Mouse (Mus musculus): ENCODE data around the gene Jarid2.
A peak's percentile ranks its signal among the peaks of the same experiment; 100 is the strongest.

Jarid2 gene

DNA sequence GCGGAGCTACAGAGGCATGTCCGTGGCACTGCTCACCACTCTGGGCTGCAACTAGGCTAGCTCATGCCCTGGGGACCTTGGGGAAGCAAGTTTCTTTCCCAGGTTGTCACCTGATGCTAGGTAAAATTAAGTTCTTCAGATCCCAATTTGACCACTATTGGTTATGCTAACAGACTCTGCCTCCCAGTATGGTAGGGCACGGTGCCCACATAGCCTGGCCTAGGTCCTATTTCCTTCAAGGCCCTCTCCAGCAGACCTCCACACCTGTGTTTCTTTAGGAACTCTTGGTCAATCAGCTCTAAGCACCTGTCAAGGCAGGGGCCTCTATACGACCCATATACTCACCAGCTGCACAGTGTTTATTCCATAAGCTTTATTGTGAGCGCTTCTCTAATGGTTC, 192.4 kb downstream of the Jarid2 start:
- DNase-seq, result no peak

DNA sequence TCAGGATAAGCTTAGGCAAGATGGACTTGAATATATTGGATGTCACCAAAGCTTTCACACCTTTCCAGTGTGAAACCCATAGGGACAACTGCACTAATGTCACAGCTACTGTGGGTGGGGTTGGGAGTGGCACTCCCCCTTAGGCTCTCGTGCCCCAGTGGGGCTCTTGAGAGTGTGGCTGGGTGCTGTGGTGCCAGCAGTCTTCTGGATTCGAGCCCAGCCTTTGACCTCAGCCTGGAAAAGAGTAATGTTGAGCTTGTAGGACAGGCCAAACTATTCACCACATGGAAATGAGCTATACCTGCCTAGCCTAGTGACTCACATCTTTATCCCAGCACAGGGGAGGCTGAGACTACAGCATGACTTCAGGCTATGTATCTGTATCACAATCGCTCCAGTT, 194.8 kb downstream of the Jarid2 start:
- no peak for DNase-seq

DNA sequence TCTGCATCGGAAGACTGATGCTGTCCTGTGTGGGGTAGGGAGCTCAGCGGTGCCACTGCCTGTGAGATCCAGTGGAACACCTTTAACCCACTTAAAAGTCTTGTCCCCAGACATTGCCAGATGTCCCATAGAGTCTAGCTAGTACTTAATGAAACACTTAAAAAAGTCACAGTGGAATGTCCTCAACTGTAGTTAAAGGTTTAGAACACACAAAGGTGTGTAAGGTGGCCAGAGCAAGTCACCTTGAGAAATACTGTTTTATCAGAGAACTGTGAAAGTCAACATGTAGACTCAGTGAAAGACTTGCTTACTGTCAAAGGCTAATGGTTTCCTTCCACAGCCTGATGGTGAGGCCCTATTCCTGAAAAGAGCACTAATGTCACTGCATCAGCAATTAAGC, 195.9 kb downstream of the Jarid2 start:
- DNase-seq, result no peak

DNA sequence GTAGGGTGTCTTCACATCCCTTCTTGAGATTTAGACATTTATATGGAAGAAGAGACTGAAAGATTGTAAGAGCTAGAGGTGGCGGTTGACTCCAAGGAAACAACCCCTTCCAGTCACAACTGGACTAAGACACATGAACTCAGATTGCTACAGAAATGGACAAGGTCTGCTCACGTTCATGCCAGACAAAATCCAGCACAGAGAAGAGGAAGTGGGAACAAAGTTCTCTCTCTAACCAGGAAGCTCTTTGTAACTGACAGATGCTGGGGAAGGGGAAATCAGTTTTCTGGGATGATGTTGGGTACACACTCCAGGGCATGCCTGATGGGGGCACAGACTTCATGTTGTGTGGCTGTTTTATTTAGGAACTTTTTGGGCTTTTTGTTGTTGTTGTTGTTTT, 197.0 kb downstream of the Jarid2 start:
- DNase-seq, result no peak

DNA sequence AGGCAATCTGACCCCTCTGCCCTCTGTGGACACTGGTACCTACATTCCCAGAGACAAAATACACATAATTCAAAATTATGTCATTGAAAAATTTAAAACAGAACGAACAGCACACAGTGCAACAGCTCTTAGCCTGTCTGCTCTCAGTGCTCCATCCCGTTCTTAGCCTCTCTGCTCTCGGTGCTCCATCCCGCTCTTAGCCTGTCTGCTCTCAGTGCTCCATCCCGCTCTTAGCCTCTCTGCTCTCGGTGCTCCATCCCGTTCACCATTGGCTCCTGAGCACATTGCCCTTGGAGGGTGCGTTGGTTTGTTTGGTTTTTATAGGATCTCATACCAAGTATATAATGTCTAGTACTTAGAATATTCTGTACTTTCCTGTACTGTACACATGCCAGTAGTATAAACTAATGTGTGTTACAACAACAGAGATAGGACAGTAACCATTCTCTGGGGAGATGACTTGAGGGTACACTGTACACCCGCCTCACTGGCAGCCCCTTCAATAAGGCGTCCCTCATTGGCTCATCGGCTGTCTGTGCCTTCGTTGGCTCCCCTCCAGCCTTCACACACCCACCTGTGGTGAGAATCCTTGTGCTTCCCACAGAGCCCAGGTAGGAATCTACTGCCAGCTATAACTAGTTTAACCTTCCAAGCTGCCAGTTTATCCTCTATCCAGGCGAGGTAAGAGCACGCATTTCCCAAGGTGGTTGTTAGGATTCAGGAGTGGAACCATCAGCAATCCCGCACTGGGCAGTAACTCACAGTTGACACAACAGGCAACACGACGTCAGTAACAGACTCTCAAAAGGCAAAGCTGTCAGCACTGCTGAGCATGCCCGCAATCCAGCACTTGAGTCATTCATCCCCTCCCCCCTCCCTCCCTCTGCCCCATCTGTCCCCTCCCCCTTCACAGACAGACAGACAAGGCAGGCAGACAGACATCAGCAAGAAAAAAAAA, 203.3 kb downstream of the Jarid2 start:
- peak; percentile 15 for DNase-seq

DNA sequence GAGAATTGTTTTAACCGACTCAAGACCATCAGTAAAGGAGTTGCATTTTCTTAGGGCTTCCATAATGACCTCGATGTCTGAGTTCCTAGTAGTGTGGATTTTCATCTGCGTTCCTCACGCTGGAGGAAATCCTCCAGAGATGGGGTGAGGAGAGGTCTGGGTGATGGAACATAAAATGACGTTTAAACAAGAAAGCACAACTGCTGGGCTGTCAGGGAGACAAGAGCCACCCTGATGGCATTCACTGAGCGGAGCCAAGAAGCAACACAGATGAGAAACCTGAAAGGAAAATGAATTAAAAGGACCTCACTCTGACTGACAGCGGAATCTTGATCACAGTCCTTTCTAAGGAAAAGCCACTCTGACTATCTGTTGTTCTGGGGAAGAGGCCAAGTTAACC, 204.3 kb downstream of the Jarid2 start:
- DNase-seq, result no peak

DNA sequence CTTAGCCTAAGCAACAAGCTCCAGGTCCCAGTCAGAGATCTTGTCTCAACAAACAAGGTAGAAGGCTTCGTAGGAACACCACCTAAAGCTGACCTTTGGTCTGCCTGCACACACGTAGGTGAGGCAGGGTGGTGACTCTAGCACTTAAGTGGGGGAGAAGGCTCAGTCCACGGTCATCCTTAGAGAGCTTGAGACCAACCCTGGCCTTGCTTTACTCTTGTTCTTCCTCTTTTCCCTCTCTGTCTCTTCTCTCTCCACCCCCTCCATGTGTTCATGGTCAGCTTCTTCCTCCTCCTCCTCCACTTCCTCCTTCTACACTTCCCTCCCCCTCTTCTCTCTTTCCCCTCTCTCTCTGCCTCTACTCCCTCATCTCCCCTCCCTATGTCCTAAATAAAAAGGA, 208.4 kb downstream of the Jarid2 start:
- no peak for DNase-seq

DNA sequence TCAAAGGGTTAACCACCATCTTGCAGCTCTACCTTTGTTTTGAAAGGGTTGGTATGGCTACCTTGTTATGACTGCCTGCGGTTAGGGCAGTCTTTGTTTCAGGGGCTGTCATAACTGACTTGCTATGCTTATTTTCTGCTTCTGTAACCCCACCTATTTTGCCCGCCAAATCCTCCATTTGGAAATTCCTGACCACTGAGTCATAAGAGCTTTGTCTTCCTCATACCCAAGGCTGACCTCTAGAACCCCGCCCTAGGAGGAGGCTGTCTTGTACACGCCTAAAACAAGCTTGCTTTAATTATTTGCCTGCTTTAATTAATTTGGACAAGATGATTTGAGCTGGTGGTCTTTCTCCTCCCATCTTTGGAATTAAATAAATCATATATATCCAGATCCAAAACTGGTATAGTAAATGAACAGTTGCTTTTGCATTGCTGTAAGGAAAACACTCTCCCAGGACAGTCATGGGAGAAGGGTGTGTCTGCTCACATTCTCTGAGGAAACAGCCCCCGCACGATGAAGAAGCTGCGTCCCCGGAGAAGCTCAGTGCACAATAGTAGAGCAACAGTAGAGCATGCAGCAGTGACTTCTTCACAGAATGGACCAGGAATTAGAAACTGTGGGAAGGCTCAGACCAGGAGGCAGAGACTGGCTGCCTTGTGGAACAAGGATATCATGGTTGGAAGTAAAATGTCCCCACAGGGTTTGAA, 210.2 kb downstream of the Jarid2 start:
- peak; percentile 31 for DNase-seq

DNA sequence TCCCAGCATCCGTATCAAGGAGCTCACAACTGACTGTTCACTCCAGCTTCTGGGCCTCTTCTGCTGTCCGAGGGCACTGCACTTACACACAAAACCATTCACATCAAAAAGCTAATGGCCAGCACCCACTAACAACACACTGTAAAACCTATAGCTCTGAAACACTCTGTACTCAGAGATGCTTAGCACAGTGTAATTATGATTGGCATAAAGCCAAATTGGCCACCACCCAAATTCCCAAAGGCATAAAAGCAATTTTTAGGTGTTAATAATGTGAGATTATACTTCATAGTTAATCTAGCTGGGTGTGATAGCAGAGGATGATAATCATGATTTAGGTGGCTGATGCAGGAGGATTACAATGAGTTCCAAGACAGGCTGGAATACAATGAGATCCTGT, 214.3 kb downstream of the Jarid2 start:
- peak; percentile 56 for DNase-seq

DNA sequence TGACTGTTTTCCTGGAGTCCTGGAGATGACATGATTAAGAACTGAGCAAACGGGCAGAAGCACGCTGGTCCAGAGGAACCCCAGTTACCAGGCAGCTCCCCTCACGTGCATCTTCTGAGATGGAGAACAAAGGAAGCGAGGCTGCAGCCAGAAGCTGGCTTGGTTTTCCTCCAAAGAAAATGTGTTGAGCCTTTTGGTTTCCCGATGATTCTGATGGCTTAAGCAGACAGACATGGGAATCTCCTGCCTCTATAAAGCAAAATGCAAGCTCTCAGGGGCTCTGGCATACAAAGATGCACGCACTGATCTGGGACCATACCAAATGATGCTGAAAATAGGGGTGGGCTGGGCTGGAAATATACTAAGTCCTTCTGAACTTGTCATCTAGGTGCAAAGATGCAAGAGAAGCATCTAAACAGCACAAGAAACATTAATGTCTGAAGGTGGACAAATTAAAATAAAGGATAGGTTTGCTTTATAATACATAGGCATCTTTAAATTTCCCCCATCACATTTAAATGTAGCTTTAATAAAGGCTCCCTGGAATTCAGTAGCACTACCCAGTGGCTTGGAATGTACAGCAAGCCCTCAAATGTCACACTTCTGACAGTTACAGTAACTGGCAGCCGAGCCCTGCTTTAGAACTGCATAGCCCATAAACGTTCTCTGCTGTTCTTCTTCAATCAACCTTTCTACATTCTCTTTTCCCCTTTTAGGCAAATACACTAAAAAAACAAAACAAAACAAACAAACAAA, 217.8 kb downstream of the Jarid2 start:
- peak; percentile 88 for DNase-seq

DNA sequence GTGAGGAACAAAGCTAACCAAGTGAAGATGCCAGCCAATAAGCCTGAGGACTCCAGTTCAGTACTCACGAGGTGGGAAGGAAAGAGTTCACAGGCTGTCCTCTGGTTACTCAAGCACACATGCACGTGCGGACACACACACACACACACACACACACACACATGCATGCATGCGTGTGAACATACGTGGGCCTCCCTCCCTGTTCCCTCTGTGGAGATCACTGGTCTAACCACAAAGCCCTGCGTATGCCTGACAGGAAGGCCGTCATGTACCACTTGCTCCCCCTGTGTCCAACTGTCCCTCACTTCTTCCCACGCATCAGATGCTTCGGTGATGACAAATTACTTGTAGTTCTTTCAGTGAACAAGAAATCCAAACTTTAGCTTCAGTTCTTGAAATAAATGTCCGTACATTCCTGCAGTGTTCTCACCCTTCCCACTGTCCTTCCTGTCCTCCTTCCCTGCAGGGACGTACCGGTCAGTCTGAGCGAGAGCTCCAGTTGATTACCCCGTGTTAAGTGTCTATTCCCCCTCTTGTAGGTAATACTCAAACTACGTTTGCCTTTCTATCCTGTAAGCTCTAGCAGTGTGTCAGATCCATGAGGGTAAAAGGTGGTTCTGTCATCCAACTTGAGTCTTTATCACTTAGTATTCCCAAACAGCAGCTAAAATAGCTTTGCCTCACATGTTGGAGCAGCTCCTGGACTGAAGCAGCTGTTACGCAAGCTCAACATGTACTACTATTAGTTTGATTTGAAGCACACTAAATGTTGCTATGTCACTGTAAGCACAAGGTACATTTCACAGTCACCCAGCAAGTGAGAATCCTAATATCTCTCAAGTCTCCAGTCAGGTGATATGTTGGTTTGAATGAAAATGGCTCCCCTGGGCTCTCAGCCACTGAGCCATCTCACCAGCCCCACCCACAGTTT, 219.3 kb downstream of the Jarid2 start:
- no peak for DNase-seq

DNA sequence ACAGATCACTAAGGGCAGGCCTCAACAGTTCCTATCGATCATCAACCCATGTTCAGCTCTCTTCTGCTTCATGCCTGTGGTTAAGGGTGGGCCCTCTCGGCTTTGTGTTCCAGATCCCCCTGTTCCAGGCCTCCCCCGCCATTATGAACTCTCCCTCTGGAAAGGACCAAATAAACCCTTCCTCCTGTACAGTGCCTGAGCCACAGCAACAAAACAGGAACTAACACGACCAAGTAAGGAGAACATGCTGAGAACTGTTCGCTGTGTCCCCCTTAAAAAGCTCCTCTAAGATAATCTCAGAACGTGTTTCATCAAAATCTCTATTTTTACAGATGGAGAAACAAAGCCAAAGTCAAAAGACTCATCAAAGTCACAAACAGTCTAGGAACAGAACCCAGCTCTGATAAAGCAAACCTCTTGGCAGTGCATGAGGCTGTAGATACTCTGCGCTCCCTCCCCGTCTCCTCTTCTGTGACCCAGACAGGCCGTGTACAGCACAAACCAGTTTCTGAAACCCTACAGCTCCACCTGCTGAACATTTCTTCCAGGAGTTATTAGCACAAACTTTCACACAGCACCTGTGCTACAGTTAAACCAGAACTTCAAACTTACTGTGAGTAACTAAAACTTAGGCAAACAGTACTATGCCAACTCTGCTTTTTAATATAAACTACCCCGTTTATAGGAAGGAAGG, 223.3 kb downstream of the Jarid2 start:
- peak; percentile 30 for DNase-seq

DNA sequence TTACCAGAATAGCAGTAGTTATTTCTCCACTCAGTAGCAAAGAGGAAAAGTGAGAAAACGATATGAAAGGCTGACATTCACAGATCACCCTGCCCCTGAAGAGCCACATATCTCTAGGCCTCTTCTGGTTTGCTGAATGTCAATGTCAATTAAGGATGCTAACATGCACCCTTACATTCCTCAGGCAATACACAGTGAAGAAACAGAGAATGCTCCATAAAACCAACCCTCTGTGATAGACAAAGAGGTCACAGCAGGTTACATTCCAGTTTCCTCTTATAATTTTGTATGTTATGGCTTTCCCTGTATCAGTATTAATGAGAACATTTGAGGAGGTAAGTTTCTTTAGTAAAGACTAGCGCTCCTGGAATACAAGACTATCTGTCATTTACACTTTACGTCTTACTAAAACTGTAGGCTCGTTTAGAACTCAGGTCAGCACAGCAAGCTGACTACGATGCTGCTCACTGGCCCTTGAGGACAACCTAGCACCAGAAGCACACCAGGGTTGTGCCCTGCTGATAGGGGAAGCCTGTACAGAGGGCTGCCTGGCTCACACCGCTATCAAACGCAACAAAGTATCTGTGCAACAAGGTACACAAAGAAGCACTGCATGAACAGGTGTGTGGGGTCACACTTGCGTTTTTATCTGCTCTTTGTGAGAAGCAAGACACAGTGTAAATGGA, 224.4 kb downstream of the Jarid2 start:
- DNase-seq, result peak; percentile 57

DNA sequence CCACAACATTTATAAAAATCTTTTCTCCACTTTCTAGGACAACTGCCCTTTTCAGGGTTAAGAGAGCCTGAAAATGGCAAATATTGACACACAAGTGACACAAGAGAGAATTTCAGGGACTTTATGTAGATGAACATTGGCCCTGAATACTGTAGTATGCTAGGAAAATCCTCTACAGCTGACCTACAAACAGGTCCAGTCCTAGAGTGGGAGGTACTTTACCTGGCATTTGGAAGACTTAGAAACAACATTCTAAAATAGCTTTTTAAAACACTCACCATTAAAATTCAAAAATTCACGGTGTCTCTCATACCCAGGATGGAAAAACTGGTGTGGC, 224.9 kb downstream of the Jarid2 start:
- no peak for DNase-seq

DNA sequence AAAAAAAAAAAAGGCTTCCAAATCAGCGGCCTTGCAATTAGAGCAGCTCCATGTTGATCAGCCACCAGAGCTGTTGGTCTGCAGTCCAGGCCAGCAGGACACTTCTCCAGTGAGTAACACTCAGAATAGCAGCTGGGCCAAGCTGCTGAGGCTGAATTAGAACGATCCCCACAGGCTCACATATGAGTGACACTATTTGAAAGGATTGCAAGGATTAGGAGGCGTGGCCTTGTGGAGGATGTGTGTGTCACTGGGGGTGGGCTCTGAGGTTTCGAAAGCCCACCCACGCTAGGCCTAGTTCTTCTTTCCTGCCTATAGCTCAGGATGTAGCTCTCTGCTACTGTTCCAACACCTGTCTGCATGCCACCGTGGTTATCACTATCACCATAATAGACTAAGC, 226.5 kb downstream of the Jarid2 start:
- no peak for DNase-seq

DNA sequence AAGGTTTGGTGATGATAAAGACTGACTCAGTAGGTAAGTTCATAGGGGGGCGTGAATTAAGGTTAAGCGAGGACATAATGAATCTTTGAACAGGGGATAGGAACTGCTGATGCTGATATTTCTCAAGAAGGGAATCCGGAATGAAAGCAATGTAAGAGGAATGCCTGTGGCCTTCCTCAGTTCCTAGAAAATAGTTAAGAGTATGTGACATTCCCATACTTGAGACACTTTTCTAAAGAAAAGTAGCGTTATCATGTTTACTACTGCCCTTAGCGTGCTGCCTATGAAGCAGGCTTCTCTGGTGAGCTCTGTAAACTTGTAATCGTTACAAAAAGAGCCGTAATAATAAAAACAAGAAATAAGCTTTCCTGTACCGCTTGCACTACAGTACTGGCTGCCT, 227.8 kb downstream of the Jarid2 start:
- no peak for DNase-seq

DNA sequence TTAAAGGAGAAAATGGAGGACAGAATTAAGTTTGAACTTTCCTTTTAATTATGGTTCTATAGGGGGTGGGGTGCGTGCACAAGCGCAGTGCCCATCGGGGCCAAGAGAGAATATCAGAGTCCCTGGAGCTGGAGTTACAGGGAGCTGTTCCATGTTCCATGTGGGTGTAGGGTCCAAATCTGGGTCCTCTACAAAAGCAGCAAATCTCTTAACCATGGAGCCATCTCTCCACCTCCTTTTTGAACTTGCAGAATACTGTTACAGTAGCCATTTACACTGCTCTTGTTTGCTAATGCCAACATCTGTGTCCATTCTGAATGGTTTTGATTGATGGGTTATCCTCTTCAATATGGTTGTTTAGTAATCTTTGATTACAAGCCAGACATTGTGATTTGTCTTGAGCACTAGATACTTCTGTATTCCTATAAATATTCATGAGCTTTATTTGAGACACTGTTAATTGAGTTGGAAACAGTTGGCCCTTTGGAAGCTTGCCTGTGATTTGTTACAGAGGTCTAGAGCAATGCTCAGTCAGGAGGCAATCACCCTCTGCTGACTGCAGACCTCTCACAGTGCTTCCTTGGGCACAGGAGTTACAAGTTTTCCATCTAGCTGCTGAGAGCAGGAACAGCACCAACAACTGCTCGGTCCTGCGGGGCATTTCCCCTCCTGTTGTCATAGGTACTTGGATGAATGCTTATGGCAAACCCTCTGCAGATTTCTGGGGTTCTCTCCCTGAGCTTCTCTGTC, 231.4 kb downstream of the Jarid2 start:
- DNase-seq, result peak; percentile 49

Data from retina, postnatal 1 day (tissue).